Mouse (Mus musculus): ENCODE results near the gene Tinag.
"Not testable (repeated sequence)": the region's sequence is repeated elsewhere in the genome, so short reads cannot be mapped to it uniquely, and the experiment has no call there.

Gene Tinag

DNA sequence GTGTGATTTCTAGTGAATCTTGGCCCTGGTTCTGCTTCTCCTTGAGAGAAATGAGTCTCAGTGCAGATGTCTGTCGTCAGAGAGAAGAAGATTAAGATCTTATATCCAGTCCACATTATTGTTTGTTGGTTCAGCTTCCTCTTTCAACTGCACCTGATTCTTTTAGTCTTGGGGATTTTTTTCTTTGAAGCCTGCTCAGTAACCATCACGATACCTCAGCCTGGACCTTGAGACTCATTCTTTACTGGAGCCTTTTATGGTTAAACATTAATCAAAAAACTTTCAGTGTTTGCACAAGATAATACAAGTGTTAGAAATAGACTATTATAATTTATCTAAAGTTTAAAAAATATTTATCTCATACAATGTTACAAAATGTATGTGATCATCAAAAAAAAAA lies at the start of gene Tinag:
Gene Tinag (minus strand): TSS at position 210 of the 400 bp plus-strand sequence.
- no peak for DNase-seq (ENCODE audit: low spot score in 2 of 2)

- DNase-seq (ENCODE audit: low spot score in 2 of 2), result not testable (repeated sequence)
Observed at GRCm38 (mm10) chr9:77083221-77083620, 37.6 kb upstream of the Tinag start.

DNA sequence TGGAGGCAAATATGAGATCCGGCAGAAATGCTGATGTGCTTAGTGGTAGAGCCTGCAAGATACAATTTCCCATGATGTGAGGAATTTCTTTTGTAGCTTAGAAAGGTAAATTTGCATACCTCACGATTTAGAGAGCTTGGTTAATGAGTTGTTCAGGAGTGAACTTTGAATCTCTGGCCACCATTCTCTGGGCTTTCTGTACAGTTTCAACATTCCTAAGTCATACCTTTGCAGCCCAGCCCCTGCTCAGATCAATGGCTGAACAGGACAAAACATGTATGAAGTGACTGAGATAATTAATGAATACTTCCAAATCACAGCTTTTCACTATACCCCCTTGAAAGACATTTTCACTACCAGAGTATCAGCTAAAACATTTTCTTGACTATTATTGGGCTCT lies 26.1 kb upstream of the Tinag start:
- no peak for DNase-seq (ENCODE audit: low spot score in 2 of 2)

DNA sequence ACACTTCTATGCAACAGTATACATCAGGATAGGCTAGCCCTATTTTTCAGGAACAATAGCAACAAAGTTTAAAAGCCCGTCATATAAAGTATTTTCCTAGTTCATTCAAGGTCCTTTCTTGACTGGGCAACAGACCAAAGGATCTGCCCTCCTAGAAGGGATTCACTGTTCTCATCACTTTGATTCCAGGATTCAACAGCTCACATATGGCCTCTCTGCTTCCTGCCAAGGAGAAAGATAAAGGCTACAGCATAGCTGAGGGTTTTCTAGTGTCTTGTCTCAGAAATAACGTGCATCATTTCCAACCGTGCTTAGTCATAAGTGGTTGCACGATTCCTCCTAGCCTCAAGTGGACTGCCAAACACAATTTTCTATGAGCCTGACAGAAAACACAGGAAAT lies 11.0 kb upstream of the Tinag start:
- no peak for DNase-seq (ENCODE audit: low spot score in 2 of 2)

DNA sequence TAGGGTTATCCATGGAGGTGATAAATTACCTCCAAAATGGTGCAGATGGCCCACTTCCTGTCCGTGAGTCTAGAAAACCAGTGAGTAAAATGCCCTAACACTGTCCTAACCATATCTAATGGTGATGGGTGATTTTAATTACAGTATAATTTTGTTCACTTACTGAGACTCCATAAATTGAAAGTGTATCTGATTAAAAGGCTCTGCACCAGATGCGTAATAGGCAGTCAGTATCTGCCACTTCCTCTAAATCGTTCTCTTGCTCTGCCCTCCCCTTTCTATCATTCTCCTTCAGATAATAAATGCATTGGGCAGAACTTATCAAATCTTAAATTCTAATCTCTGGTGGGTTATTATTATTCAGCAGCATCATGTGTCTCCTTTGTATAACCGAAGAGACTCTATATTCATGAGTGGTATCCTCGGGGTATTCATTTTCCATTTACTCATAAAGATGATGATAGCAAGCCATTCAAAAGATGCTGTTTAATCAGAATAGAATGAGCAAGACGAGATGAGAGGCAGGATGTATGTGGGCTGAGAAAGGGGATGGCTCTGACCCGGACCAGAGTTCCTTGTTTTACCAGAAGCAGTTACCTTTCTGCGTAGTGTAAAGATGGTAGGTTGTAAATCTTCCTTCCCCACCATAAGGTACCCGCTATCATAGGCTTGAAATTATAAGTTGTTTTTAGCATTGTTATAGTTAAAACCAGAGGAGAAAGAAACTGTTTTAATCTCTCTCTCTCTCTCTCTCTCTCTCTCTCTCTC lies 9.0 kb upstream of the Tinag start:
- DNase-seq (ENCODE audit: low spot score in 2 of 2), result no peak

- DNase-seq (ENCODE audit: low spot score in 2 of 2), result no peak
Observed at GRCm38 (mm10) chr9:77051406-77051805, 5.8 kb upstream of the Tinag start.

DNA sequence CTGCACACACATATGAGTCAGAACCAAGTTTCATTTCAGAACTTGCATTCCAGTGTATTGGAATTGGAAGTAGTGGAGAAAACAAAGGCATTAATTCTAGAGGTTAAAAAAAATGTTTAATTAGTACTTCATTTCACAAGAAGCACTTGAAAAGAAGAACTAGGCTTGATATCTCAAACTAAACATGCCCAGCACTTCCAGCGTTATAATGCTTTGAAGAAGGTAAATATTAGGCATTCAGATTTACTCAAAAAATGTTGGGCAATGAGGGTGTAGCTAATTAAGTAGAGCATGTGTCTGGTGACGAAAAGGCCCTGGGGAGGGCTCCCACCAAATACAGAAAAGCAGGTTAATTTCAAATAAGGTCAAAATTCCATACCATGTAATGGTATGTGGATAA lies 4.1 kb upstream of the Tinag start:
- no peak for DNase-seq (ENCODE audit: low spot score in 2 of 2)

DNA sequence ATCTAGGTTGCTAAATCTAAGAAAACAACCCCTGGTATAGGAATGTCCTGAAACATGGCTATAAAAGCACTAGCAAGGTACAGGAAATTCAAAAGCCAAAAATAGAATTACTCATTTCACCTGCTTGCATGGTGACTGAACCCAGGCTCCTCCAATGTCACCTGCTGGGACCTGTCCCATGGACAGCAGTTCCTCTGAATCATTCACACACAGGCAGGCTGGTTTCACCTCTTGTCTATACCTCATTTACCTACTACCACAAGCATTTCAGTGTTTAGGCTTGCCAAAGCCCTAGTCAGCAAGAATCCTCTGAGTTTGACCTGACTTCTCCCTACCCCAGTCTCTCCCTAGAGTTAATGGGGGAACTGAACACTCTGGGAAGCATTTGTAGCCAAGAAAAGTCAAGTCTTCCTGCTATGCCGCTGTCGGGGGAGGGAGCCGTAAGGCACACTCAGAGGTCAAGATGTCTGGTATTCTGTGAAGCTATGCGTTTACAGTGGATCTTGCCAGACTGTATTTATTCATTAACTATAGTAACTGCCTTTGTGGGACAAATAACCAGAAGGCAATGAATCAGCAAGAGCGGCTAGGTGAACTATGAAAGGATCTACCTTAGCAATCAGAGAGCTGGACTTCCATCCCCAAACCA lies 597 bp upstream of the Tinag start:
- no peak for DNase-seq (ENCODE audit: low spot score in 2 of 2)

DNA sequence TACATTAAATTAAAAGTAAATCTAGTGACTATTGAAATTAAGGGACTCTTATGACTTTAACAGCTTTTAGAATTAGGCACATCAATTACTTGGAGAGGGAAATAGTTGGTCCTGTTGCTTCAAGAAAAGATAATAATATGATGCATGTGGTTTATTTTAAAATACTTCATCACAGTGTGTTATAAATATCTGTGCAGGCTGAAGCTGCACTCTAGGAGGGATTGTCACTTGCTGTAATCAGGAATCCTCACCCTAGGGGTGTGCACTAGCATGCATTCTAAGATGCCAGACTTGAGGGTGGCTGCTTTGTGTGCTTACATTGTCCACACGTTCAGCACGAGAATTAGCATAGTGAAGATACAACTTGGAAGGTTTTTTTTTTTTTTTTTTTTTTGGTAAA lies 10.2 kb downstream of the Tinag start:
- no peak for DNase-seq (ENCODE audit: low spot score in 2 of 2)

- no peak for DNase-seq (ENCODE audit: low spot score in 2 of 2)
Observed at GRCm38 (mm10) chr9:77032430-77033154, 13.0 kb downstream of the Tinag start.

DNA sequence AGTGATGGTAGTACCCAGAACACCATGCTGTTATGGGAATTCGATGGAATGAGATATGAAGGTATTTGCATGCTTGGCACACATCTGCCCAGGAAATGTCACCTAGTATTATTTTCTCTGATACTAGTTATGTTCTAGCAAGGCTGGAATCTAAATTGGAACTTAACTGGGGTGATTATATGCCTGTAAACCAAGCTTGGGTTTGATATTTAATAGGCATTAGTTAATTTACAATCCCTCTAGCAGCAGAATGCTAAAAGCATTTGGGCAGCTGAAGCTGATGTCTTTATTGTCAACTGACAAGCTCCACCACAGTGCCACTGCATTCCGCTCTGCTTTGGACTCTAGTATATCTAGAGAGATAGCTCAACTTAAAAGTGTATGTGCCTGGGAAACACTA lies 20.3 kb downstream of the Tinag start:
- DNase-seq (ENCODE audit: low spot score in 2 of 2), result no peak

GRCm38 (mm10) chr9:77018935-77019334 lies 26.7 kb downstream of the Tinag start:
- DNase-seq (ENCODE audit: low spot score in 2 of 2), result no peak

- DNase-seq (ENCODE audit: low spot score in 2 of 2), result no peak
Observed at GRCm38 (mm10) chr9:76996021-76996420, 49.6 kb downstream of the Tinag start.

DNA sequence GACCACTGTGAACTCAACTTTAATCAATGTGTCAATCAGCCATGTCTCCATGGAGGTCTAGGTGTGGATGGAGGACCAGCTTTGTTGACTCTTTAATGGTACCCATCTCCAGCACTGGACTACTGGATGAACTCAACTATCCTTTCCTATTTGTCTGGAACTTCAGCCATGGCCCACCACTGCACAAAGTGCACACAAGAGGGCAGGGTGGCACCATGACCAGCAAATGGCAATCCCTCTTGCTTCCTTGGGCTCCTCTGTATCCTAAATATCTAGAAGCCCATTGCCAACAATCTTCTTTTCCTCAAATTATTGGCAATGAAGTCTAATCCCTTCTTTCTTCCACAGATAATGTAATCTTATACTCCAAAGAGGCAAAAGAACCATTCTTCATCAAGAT lies 55.6 kb downstream of the Tinag start:
- DNase-seq (ENCODE audit: low spot score in 2 of 2), result peak in 1 of 2 experiments; percentile 2

DNA sequence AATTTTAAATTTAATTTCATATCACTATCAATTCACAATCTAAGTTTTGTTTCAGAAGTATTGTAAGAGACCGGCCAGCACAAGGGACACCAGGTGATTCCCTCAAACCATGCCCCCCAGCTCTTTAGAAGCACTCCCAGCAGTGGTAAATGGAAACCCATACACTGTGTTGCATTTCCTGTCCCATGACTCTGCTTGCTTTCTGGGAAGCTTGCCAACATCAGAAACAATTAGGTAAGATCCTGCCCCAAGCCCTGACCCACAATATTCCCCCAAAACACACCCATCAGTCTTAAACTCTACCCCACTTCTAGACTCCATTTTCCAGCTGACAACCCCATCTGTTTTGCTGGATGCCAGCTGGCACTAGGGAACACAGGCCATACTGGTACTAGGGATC lies 110.8 kb downstream of the Tinag start:
- DNase-seq (ENCODE audit: low spot score in 2 of 2), result no peak

DNA sequence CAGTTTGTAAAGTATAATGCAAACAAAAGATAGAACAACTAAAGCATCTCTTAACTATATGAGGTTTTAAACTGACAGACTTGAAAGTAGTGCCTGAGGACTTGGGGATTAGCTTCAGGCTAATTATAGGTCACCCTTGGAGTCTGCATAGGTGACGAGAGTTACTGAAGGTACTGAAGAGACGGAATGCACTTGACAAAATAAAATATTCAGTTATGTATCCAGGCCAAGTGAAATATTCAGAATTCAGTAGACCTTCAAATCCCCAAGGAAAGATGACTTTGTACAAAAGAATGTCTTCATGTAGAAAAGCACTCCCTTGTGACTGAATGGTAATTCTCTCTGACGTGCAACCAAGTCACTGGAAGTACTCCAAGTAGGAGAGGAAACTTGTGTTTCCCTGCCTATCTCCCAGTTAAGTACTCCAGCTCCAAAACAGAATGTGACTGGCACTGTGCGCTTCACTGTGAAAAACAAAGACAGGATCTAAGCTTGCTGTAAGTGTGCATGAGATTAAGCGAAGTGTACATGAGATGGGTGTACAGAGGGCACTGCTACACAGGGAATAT lies 130.4 kb downstream of the Tinag start:
- no peak for DNase-seq (ENCODE audit: low spot score in 2 of 2)
